Mouse (Mus musculus) lung, embryonic 14.5 days (tissue): Measurements from ENCODE around the gene Prss44. TPM values are rescaled to one million over a fixed set of nuclear protein-coding genes. Genes with fewer than 3 reads are reported as not detected.

Source experiments
- ATAC-seq: fragments of 200-750 bp; cut with Nextera tagmentation; 2 replicates; pipeline ENCODE4 v1.8.0; 2017; ENCODE audit warnings: mild to moderate bottlenecking, moderate TSS enrichment, moderate library complexity; ENCODE audit not compliant: insufficient read depth
- DNase-seq: peaks from one replicate; pipeline ENCODE4 v3.0.0-alpha.2; 2015
- H3K27ac ChIP-seq: fragments of 300-500 bp; sonication (generic); 2 replicates; pipeline ENCODE4 v1.5.1; 2014; ENCODE audit warnings: low read depth, mild to moderate bottlenecking, moderate library complexity
- H3K27me3 ChIP-seq: fragments of 300-500 bp; sonication (generic); 2 replicates; pipeline ENCODE4 v1.6.1; 2014; ENCODE audit warnings: low read length, control low read depth; ENCODE audit not compliant: insufficient read depth
- H3K36me3 ChIP-seq: fragments of 300-500 bp; sonication (generic); 2 replicates; pipeline ENCODE4 v1.6.1; 2014; ENCODE audit warnings: control low read depth; ENCODE audit not compliant: insufficient read depth
- H3K4me1 ChIP-seq: fragments of 300-500 bp; sonication (generic); 2 replicates; pipeline ENCODE4 v1.6.1; 2014; ENCODE audit warnings: antibody characterized with exemption, control low read depth; ENCODE audit not compliant: insufficient read depth
- H3K4me2 ChIP-seq: fragments of 300-500 bp; sonication (generic); 2 replicates; pipeline ENCODE4 v1.6.1; 2014; ENCODE audit warnings: mild to moderate bottlenecking
- H3K4me3 ChIP-seq: fragments of 300-500 bp; sonication (generic); 2 replicates; pipeline ENCODE4 v1.5.1; 2014; ENCODE audit warnings: low read depth, low read length
- H3K9ac ChIP-seq: fragments of 300-500 bp; sonication (generic); 2 replicates; pipeline ENCODE4 v1.6.1; 2014
- H3K9me3 ChIP-seq: fragments of 300-500 bp; sonication (generic); 2 replicates; pipeline ENCODE4 v1.6.1; 2016; ENCODE audit warnings: low read depth, low read length, control low read depth
- CTCF ChIP-seq: IDR thresholded peaks from 2 replicates; pipeline ENCODE4 v1.5.1; 2016; ENCODE audit warnings: antibody characterized with exemption, low read depth
- WGBS: fragments of 180-500 bp; shearing (Covaris S2); extraction: QIAGEN DNeasy Blood & Tissue Kit; methylation state at CpG from one replicate; pipeline ENCODE4 v1.1.7; 2014; 5-methylcytosine and 5-hydroxymethylcytosine counted together
- polyA plus RNA-seq: library from polyadenylated mRNA; unstranded; fragments of >200 nt; fragmentation: Nextera tagmentation; extraction: Ambion mirVana; gene quantifications from 2 replicates; pipeline ENCODE4 v1.2.1, GENCODE M21; 2014

Gene Prss44
- polyA plus RNA-seq, 1 experiment from 2014 or later: not detected

DNA sequence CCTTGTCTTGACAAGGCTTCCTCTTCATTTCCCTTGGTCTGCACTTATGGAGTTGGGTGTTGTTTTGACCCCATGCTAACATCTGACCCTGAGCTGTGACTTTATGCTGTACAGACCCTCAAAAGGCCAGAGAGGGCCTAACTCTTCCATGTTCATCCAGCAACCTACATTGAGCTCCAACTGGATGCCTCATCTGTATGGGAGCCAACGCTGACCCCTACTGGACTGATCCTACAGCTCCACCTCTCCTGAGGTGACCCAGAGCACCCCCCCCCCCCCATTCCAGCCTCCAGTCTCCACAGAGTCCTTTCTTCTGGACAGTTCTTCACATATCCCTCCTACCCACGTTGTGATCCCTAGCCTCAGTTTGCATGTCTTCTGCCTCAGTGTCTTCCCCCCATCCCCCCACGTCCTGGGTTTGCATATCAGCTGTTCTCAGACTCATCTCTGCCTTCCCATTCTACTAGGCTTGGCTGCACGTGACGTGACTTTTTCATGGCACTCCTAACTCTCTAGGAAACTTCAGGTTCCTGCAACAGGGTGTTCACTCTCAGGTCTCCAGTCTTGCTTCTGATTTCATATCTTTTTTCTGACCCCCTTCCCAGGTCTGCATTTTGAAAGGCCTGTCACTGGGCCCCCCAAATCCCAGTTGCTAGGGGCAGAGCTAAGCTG lies 34.4 kb upstream of the Prss44 start:
- no peak overlapping the region for H3K9ac ChIP-seq
- TF ChIP-seq CTCF: peak; percentile 61
- DNase-seq (peak; percentile 71), ATAC-seq (no peak)
- no peak overlapping the region for H3K27ac ChIP-seq
- H3K4me3 ChIP-seq: no peak overlapping the region
- H3K9me3 ChIP-seq: no peaks in the 10 kb centered on the region
- no peaks in the 10 kb centered on the region for H3K27me3 ChIP-seq
- no peaks in the 10 kb centered on the region for H3K36me3 ChIP-seq
- 50% methylated on average over 5 of the region's 5 CpGs for WGBS
- H3K4me1 ChIP-seq: peaks cover 10% of the 10 kb centered on the region; the same call in 1 of the 2 replicates
- H3K4me2 ChIP-seq: no peak overlapping the region

- H3K27me3 ChIP-seq: no peaks in the 10 kb centered on the region
- H3K36me3 ChIP-seq: no peaks in the 10 kb centered on the region
- peak; percentile 82 for TF ChIP-seq CTCF
- H3K4me2 ChIP-seq: peak overlapping the region; percentile 77
- ATAC-seq (peak; percentile 94), DNase-seq (peak; percentile 97)
- peak overlapping the region; percentile 63; the same call in 1 of the 2 replicates for H3K27ac ChIP-seq
- no peaks in the 10 kb centered on the region for H3K9me3 ChIP-seq
- H3K9ac ChIP-seq: peak overlapping the region; percentile 54
- 0 out of 2 replicates have a peak, but pooled peaks cover 3% of the 10 kb centered on the region for H3K4me1 ChIP-seq
- peak overlapping the region; percentile 41 for H3K4me3 ChIP-seq
- WGBS: under 1% methylated on average over 42 of the region's 43 CpGs
Observed at GRCm38 (mm10) chr9:110781256-110781721, 32.5 kb upstream of the Prss44 start.

DNA sequence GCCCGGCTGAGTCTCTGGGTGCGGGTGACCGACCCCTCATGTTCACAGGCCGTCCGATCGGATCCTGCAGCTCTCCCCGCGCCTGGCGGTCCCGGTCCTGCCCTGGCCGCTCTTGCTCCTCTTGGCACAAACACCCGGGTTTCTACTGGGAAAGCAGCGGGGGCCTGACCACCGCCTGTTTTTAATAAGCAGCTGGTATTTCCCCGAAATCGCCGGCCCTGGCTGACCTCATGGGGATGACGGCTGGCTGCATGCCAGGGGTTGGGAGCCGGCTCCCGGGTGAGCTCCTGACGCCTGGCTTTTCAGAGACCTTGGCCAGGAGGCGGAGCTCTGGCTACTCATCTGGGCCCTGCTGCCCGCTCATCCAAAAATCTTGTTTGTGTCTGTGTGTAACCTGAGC lies 32.1 kb upstream of the Prss44 start:
- DNase-seq (peak; percentile 95), ATAC-seq (peak; percentile 80)
- Histone ChIP-seq H3K9ac (peak overlapping the region; percentile 54), H3K27me3 (no peaks in the 10 kb centered on the region), H3K36me3 (no peaks in the 10 kb centered on the region), H3K27ac (peak overlapping the region; percentile 63; the same call in 1 of the 2 replicates), H3K9me3 (no peaks in the 10 kb centered on the region), H3K4me1 (0 out of 2 replicates have a peak, but pooled peaks cover 3% of the 10 kb centered on the region), H3K4me3 (peak overlapping the region; percentile 41), H3K4me2 (peak overlapping the region; percentile 77)
- 0% methylated on average over 23 of the region's 23 CpGs for WGBS
- TF ChIP-seq CTCF: no peak

DNA sequence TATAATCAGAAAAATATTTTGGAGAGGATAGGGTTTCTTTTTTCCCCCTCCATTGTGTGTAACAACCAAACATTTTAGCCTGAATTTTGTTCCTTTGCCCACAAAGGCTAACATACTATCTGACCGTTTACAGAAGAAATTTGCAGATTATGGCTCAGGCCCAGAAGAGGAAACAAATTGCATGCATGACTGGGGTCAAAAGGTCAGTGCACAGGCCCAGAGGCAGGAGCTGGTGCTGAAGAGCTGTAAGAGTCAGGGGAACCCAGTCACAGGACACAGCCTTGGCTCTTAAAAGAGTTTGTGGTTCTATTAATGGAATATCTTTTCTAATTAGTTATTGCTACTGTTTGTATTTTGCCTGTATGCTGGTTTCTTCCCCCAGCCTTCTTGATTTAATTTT lies 30.2 kb upstream of the Prss44 start:
- no peaks in the 10 kb centered on the region for H3K36me3 ChIP-seq
- H3K27ac ChIP-seq: no peak overlapping the region
- no peak overlapping the region for H3K4me3 ChIP-seq
- TF ChIP-seq CTCF: no peak
- H3K4me2 ChIP-seq: no peak overlapping the region
- WGBS: 33% methylated on average over 1 of the region's 1 CpGs
- DNase-seq (peak; percentile 35), ATAC-seq (no peak)
- 0 out of 2 replicates have a peak, but pooled peaks cover 3% of the 10 kb centered on the region for H3K4me1 ChIP-seq
- no peaks in the 10 kb centered on the region for H3K9me3 ChIP-seq
- no peak overlapping the region for H3K9ac ChIP-seq
- H3K27me3 ChIP-seq: no peaks in the 10 kb centered on the region

DNA sequence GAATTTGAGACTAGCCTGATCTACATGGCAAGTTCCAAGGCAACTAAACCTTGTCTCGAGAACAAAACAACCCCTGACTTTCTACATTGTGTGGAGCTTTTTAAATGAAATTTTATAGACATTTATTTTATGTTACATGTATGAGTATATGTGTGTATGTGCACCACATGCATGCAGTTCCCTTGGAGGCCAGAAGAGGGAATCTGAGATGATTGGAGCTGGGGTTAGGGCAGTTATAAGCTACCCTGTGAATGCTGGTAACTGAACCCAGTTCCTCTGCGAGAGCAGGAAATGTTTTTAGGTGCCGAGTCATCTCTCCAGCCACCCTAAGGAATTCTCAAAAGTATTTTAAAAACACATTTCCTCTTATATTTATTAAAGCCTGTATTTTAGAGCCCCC lies 25.6 kb upstream of the Prss44 start:
- Histone ChIP-seq H3K9ac (no peak overlapping the region), H3K27ac (no peak overlapping the region), H3K27me3 (no peaks in the 10 kb centered on the region), H3K9me3 (no peaks in the 10 kb centered on the region), H3K4me2 (no peak overlapping the region), H3K36me3 (no peaks in the 10 kb centered on the region), H3K4me3 (no peak overlapping the region), H3K4me1 (no peaks in the 10 kb centered on the region)
- 92% methylated on average over 3 of the region's 3 CpGs for WGBS
- TF ChIP-seq CTCF: no peak
- DNase-seq: no peak
- ATAC-seq: no peak

DNA sequence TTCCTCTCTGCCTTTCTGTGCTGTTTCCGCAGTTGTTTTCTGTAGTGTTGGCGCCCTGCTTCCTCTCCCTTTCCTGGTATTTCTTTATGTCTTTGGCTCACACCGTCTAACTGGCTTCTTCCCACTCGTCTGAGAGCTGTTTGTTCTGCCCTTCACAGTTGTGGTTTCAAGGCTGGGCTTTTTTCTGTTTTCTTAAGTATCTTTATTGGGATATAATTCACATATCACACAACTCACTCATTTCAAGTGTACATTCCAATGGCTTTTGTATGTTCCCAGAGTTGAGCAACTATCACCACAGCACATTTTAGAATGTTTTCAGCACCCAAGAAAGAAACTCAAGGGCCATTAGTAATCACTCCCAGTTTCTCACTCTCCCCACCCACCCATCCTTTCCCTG lies 23.3 kb upstream of the Prss44 start:
- Histone ChIP-seq H3K9ac (no peak overlapping the region), H3K4me1 (no peaks in the 10 kb centered on the region), H3K27me3 (no peaks in the 10 kb centered on the region), H3K9me3 (no peaks in the 10 kb centered on the region), H3K4me3 (no peak overlapping the region), H3K27ac (no peak overlapping the region), H3K36me3 (no peaks in the 10 kb centered on the region), H3K4me2 (no peak overlapping the region)
- ATAC-seq (no peak), DNase-seq (no peak)
- TF ChIP-seq CTCF: no peak
- 49% methylated on average over 4 of the region's 4 CpGs for WGBS

DNA sequence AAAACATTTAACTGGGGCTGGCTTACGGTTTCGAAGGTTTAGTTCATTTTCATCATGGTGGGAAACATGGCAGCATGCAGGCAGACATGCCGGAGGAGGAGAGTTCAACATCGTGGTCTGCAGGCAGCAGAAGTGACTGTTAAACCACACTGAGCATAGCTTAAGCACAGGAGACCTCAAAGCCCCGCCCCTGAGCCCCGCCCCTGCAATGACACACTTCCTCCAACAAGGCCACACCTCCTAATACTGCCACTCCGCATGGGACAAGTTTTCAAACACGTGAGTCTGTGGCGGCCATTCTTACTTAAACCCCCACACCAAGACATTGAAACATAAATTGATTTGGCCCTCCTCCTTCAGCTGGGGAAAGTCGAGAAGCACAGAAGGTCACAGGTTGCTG lies 16.8 kb upstream of the Prss44 start:
- H3K36me3 ChIP-seq: no peaks in the 10 kb centered on the region
- H3K4me1 ChIP-seq: no peaks in the 10 kb centered on the region
- whole genome bisulfite sequencing: 74% methylated on average over 10 of the region's 10 CpGs
- H3K27ac ChIP-seq: no peak overlapping the region
- H3K27me3 ChIP-seq: no peaks in the 10 kb centered on the region
- no peak overlapping the region for H3K9ac ChIP-seq
- H3K9me3 ChIP-seq: no peaks in the 10 kb centered on the region
- no peak overlapping the region for H3K4me2 ChIP-seq
- no peak overlapping the region for H3K4me3 ChIP-seq
- TF ChIP-seq CTCF: no peak
- DNase-seq (no peak), ATAC-seq (no peak)
